Mouse (Mus musculus) urinary bladder, postnatal 14 days (tissue): ENCODE results near the gene Mbl1.

Experiments
- DNase-seq: peaks from one replicate; pipeline ENCODE4 v3.0.0; 2021; ENCODE audit warnings: low spot score

Gene Mbl1

GRCm38 (mm10) chr14:41198037-41198730 lies 46.9 kb downstream of the Mbl1 start:
- no peak for DNase-seq
